Mouse (Mus musculus): ENCODE results near the gene Igfbp2.

The Igfbp2 gene

GRCm38 (mm10) chr1:72815616-72816015 is 8.7 kb upstream of the Igfbp2 start:
- DNase-seq, result no peak

GRCm38 (mm10) chr1:72819995-72820394 is 4.3 kb upstream of the Igfbp2 start:
- DNase-seq, result no peak

- no peak for DNase-seq
Observed at GRCm38 (mm10) chr1:72822893-72823292, 1.4 kb upstream of the Igfbp2 start.

GRCm38 (mm10) chr1:72824707-72825101 is 401 bp downstream of the Igfbp2 start:
- no peak for DNase-seq

GRCm38 (mm10) chr1:72825286-72825685 is 983 bp downstream of the Igfbp2 start:
- no peak for DNase-seq

- no peak for DNase-seq
Observed at GRCm38 (mm10) chr1:72825921-72826320, 1.6 kb downstream of the Igfbp2 start.

GRCm38 (mm10) chr1:72826446-72826845 is 2.1 kb downstream of the Igfbp2 start:
- DNase-seq, result no peak

GRCm38 (mm10) chr1:72826931-72827330 is 2.6 kb downstream of the Igfbp2 start:
- DNase-seq, result no peak

GRCm38 (mm10) chr1:72827411-72828315 is 3.4 kb downstream of the Igfbp2 start:
- no peak for DNase-seq

- no peak for DNase-seq
Observed at GRCm38 (mm10) chr1:72828843-72829242, 4.5 kb downstream of the Igfbp2 start.

GRCm38 (mm10) chr1:72830485-72830884 is 6.2 kb downstream of the Igfbp2 start:
- DNase-seq, result no peak

- no peak for DNase-seq
Observed at GRCm38 (mm10) chr1:72832715-72833153, 8.4 kb downstream of the Igfbp2 start.

GRCm38 (mm10) chr1:72833563-72833962 is 9.3 kb downstream of the Igfbp2 start:
- no peak for DNase-seq

GRCm38 (mm10) chr1:72839356-72839755 is 15.1 kb downstream of the Igfbp2 start:
- no peak for DNase-seq

GRCm38 (mm10) chr1:72839791-72840190 is 15.5 kb downstream of the Igfbp2 start:
- no peak for DNase-seq

- DNase-seq, result no peak
Observed at GRCm38 (mm10) chr1:72842666-72843459, 18.6 kb downstream of the Igfbp2 start.

- DNase-seq, result no peak
Observed at GRCm38 (mm10) chr1:72844675-72845074, 20.4 kb downstream of the Igfbp2 start.

- DNase-seq, result no peak
Observed at GRCm38 (mm10) chr1:72847849-72848380, 23.6 kb downstream of the Igfbp2 start.

GRCm38 (mm10) chr1:72849037-72849436 is 24.7 kb downstream of the Igfbp2 start:
- no peak for DNase-seq

GRCm38 (mm10) chr1:72853759-72854158 is 29.5 kb downstream of the Igfbp2 start:
- no peak for DNase-seq

GRCm38 (mm10) chr1:72854337-72855237 is 30.3 kb downstream of the Igfbp2 start:
- DNase-seq, result no peak

GRCm38 (mm10) chr1:72855729-72856128 is 31.4 kb downstream of the Igfbp2 start:
- no peak for DNase-seq
